Mouse (Mus musculus) MEL (cell line): ENCODE results near the gene Prl6a1.

Experiments
- CTCF ChIP-seq, 3 experiments: IDR thresholded peaks in 2 of 3; conservative IDR thresholded peaks in 1 of 3; 2 replicates each; pipeline ENCODE4 v1.5.1; 2011 to 2012; ENCODE audit warnings: low read length in 3 of 3, low read depth in 2 of 3, mild to moderate bottlenecking in 2 of 3, improper control_type of control experiment in 1 of 3, inconsistent platforms in 1 of 3, mixed read lengths in 1 of 3, moderate library complexity in 1 of 3; ENCODE audit not compliant: control insufficient read depth in 1 of 3, insufficient read depth in 1 of 3, poor library complexity in 1 of 3, severe bottlenecking in 1 of 3
- ELF1 ChIP-seq: IDR thresholded peaks from 2 replicates; pipeline ENCODE4 v1.6.1; 2014; ENCODE audit warnings: low read depth, mild to moderate bottlenecking, inconsistent platforms, low read length, improper control_type of control experiment, moderate library complexity
- EP300 ChIP-seq, 2 experiments: IDR thresholded peaks; 2 replicates each; pipeline ENCODE4 v1.6.1; 2011; ENCODE audit warnings: improper control_type of control experiment in 2 of 2, low read length in 2 of 2, low read depth in 1 of 2, mild to moderate bottlenecking in 1 of 2
- GATA1 ChIP-seq: IDR thresholded peaks from 2 replicates; pipeline ENCODE4 v1.6.1; 2011; ENCODE audit warnings: low read depth, low read length, improper control_type of control experiment
- HCFC1 ChIP-seq: IDR thresholded peaks from 2 replicates; pipeline ENCODE4 v1.6.1; 2012; ENCODE audit warnings: low read depth, mild to moderate bottlenecking, inconsistent platforms, low read length, improper control_type of control experiment, moderate library complexity
- POLR2A ChIP-seq, 2 experiments: IDR thresholded peaks; 2 replicates each; pipeline ENCODE4 v1.6.1; 2011 to 2012; ENCODE audit warnings: low read length in 2 of 2, mild to moderate bottlenecking in 2 of 2, control low read depth in 1 of 2, improper control_type of control experiment in 1 of 2, low read depth in 1 of 2, moderate library complexity in 1 of 2; ENCODE audit not compliant: control insufficient read depth in 1 of 2, insufficient read depth in 1 of 2, poor library complexity in 1 of 2
- TAL1 ChIP-seq: IDR thresholded peaks from 2 replicates; pipeline ENCODE4 v1.6.1; 2012; ENCODE audit warnings: mild to moderate bottlenecking, inconsistent platforms, low read length, moderate library complexity, mixed read lengths
- ZMIZ1 ChIP-seq: IDR thresholded peaks from 2 replicates; pipeline ENCODE4 v1.6.1; 2012; ENCODE audit warnings: low read depth, mild to moderate bottlenecking, inconsistent platforms, low read length, improper control_type of control experiment, moderate library complexity

- no peak for TF ChIP-seq ZMIZ1
- no peak for TF ChIP-seq CTCF (IDR thresholded peaks at IDR 0.05 in 2 of 3, conservative IDR thresholded peaks at IDR 0.05 in 1 of 3; ENCODE audit: control insufficient read depth in 1 of 3, insufficient read depth in 1 of 3, low read depth in 2 of 3, low read length in 3 of 3, poor library complexity in 1 of 3, severe bottlenecking in 1 of 3)
- no peak for TF ChIP-seq GATA1
- TF ChIP-seq HCFC1 = no peak
- no peak for TF ChIP-seq POLR2A (IDR thresholded peaks at IDR 0.05; ENCODE audit: control insufficient read depth in 1 of 2, insufficient read depth in 1 of 2, low read depth in 1 of 2, low read length in 2 of 2, poor library complexity in 1 of 2)
- TF ChIP-seq TAL1 = no peak
- TF ChIP-seq EP300 (IDR thresholded peaks at IDR 0.05; ENCODE audit: low read depth in 1 of 2, low read length in 2 of 2) = no peak
- no peak for TF ChIP-seq ELF1
Observed at GRCm38 (mm10) chr13:27312334-27313225, at the start of gene Prl6a1.
